Mouse (Mus musculus): ENCODE measurements around the gene Zfp983. TPM values are rescaled to one million over a fixed set of nuclear protein-coding genes. Genes with fewer than 3 reads are reported as not detected.
"Not testable (repeated sequence)": the region's sequence is repeated elsewhere in the genome, so short reads cannot be mapped to it uniquely, and the experiment has no call there.

Gene Zfp983
- polyA plus RNA-seq, 1 experiment: 7.3 TPM

- peak; percentile 78 to 84 for DNase-seq
- Histone ChIP-seq H3K27ac (ENCODE audit: insufficient read depth, low read length) (peak overlapping the region; percentile 33; the same call in 1 of the 2 replicates), H3K27me3 (ENCODE audit: control insufficient read depth, insufficient read depth, low read length) (no peaks in the 10 kb centered on the region), H3K4me3 (replicated peaks; ENCODE audit: insufficient read depth, low read depth, low read length) (peak overlapping the region; percentile 45), H3K4me1 (ENCODE audit: control insufficient read depth, insufficient read depth, low read length) (no peaks in the 10 kb centered on the region)
- WGBS: 3% methylated on average over 9 of the region's 9 CpGs
- TF ChIP-seq CTCF (IDR thresholded peaks at IDR 0.05; ENCODE audit: borderline replicate concordance, insufficient read depth, low read depth, low read length) (peak; percentile 30; the same call in 1 of the 2 replicates), POLR2A (IDR thresholded peaks at IDR 0.05; ENCODE audit: borderline replicate concordance, insufficient read depth, low read length) (no peak)
Observed at GRCm38 (mm10) chr17:21679273-21680018, 29.0 kb downstream of the Zfp983 start.

- H3K27me3 ChIP-seq (ENCODE audit: control insufficient read depth, insufficient read depth, low read length); H3K4me1 ChIP-seq (ENCODE audit: control insufficient read depth, insufficient read depth, low read length); DNase-seq; H3K27ac ChIP-seq (ENCODE audit: insufficient read depth, low read length): not testable (repeated sequence)
- TF ChIP-seq POLR2A (IDR thresholded peaks at IDR 0.05; ENCODE audit: borderline replicate concordance, insufficient read depth, low read length): peak; percentile 20; the same call in 1 of the 2 replicates
- H3K4me3 ChIP-seq (replicated peaks; ENCODE audit: insufficient read depth, low read depth, low read length): peak overlapping the region; percentile 45
- under 1% methylated on average over 10 of the region's 10 CpGs for WGBS
Observed at GRCm38 (mm10) chr17:21680019-21680376, 29.6 kb downstream of the Zfp983 start.

- no peak for DNase-seq
- H3K27me3 ChIP-seq (ENCODE audit: control insufficient read depth, insufficient read depth, low read length): no peaks in the 10 kb centered on the region
- H3K4me1 ChIP-seq (ENCODE audit: control insufficient read depth, insufficient read depth, low read length): no peaks in the 10 kb centered on the region
- H3K27ac ChIP-seq (ENCODE audit: insufficient read depth, low read length): no peak within 1 kb of the TSS
- TF ChIP-seq POLR2A (IDR thresholded peaks at IDR 0.05; ENCODE audit: borderline replicate concordance, insufficient read depth, low read length) (no peak), CTCF (IDR thresholded peaks at IDR 0.05; ENCODE audit: borderline replicate concordance, insufficient read depth, low read depth, low read length) (no peak)
- 95% methylated on average over 3 of the region's 3 CpGs for WGBS
- H3K4me3 ChIP-seq (replicated peaks; ENCODE audit: insufficient read depth, low read depth, low read length): no peak within 1 kb of the TSS
Observed at GRCm38 (mm10) chr17:21691560-21691959, 41.1 kb downstream of the Zfp983 start, which contains the start of gene Gm10226. Gene Gm10226 (plus strand): TSS chr17:21691860.

- Histone ChIP-seq H3K27ac (ENCODE audit: insufficient read depth, low read length) (no peak overlapping the region), H3K4me3 (replicated peaks; ENCODE audit: insufficient read depth, low read depth, low read length) (no peak overlapping the region), H3K4me1 (ENCODE audit: control insufficient read depth, insufficient read depth, low read length) (no peaks in the 10 kb centered on the region), H3K27me3 (ENCODE audit: control insufficient read depth, insufficient read depth, low read length) (no peaks in the 10 kb centered on the region)
- DNase-seq: no peak
- WGBS: 82% methylated on average over 3 of the region's 3 CpGs
- TF ChIP-seq CTCF (IDR thresholded peaks at IDR 0.05; ENCODE audit: borderline replicate concordance, insufficient read depth, low read depth, low read length) (no peak), POLR2A (IDR thresholded peaks at IDR 0.05; ENCODE audit: borderline replicate concordance, insufficient read depth, low read length) (no peak)
Observed at GRCm38 (mm10) chr17:21693342-21693741, 42.9 kb downstream of the Zfp983 start.

GRCm38 (mm10) chr17:21696073-21696472 is 45.6 kb downstream of the Zfp983 start:
- H3K27ac ChIP-seq (ENCODE audit: insufficient read depth, low read length): no peak overlapping the region
- TF ChIP-seq POLR2A (IDR thresholded peaks at IDR 0.05; ENCODE audit: borderline replicate concordance, insufficient read depth, low read length) (no peak), CTCF (IDR thresholded peaks at IDR 0.05; ENCODE audit: borderline replicate concordance, insufficient read depth, low read depth, low read length) (no peak)
- no peak for DNase-seq
- H3K4me3 ChIP-seq (replicated peaks; ENCODE audit: insufficient read depth, low read depth, low read length): no peak overlapping the region
- H3K27me3 ChIP-seq (ENCODE audit: control insufficient read depth, insufficient read depth, low read length): no peaks in the 10 kb centered on the region
- no peaks in the 10 kb centered on the region for H3K4me1 ChIP-seq (ENCODE audit: control insufficient read depth, insufficient read depth, low read length)

GRCm38 (mm10) chr17:21702281-21703240 is 52.1 kb downstream of the Zfp983 start:
- Histone ChIP-seq H3K27ac (ENCODE audit: insufficient read depth, low read length) (no peak overlapping the region), H3K4me1 (ENCODE audit: control insufficient read depth, insufficient read depth, low read length) (no peaks in the 10 kb centered on the region), H3K4me3 (replicated peaks; ENCODE audit: insufficient read depth, low read depth, low read length) (no peak overlapping the region), H3K27me3 (ENCODE audit: control insufficient read depth, insufficient read depth, low read length) (no peaks in the 10 kb centered on the region)
- no peak for TF ChIP-seq POLR2A (IDR thresholded peaks at IDR 0.05; ENCODE audit: borderline replicate concordance, insufficient read depth, low read length)
- TF ChIP-seq CTCF (IDR thresholded peaks at IDR 0.05; ENCODE audit: borderline replicate concordance, insufficient read depth, low read depth, low read length): no peak
- DNase-seq: no peak
- WGBS: 31% methylated on average over 5 of the region's 5 CpGs

- H3K27me3 ChIP-seq (ENCODE audit: control insufficient read depth, insufficient read depth, low read length): no peaks in the 10 kb centered on the region
- WGBS: 90% methylated on average over 1 of the region's 1 CpGs
- no peak overlapping the region for H3K27ac ChIP-seq (ENCODE audit: insufficient read depth, low read length)
- no peaks in the 10 kb centered on the region for H3K4me1 ChIP-seq (ENCODE audit: control insufficient read depth, insufficient read depth, low read length)
- TF ChIP-seq CTCF (IDR thresholded peaks at IDR 0.05; ENCODE audit: borderline replicate concordance, insufficient read depth, low read depth, low read length) (no peak), POLR2A (IDR thresholded peaks at IDR 0.05; ENCODE audit: borderline replicate concordance, insufficient read depth, low read length) (no peak)
- no peak overlapping the region for H3K4me3 ChIP-seq (replicated peaks; ENCODE audit: insufficient read depth, low read depth, low read length)
- no peak for DNase-seq
Observed at GRCm38 (mm10) chr17:21703414-21703813, 53.0 kb downstream of the Zfp983 start.
